Mouse (Mus musculus) midbrain, embryonic 13.5 days (tissue): Measurements from ENCODE around the gene Ccdc24. TPM values are rescaled to one million over a fixed set of nuclear protein-coding genes. Genes with fewer than 3 reads are reported as not detected.

Source experiments
- ATAC-seq: fragments of 200-750 bp; cut with Nextera tagmentation; 2 replicates; pipeline ENCODE4 v1.8.0; 2017; ENCODE audit warnings: mild to moderate bottlenecking, moderate TSS enrichment, moderate library complexity
- H3K27ac ChIP-seq: fragments of 300-500 bp; sonication (generic); 2 replicates; pipeline ENCODE4 v1.5.1; 2015; ENCODE audit warnings: inconsistent platforms, mild to moderate bottlenecking, moderate library complexity
- H3K27me3 ChIP-seq: fragments of 300-500 bp; sonication (generic); 2 replicates; pipeline ENCODE4 v1.6.1; 2015; ENCODE audit warnings: mild to moderate bottlenecking, inconsistent platforms
- H3K36me3 ChIP-seq: fragments of 300-500 bp; sonication (generic); 2 replicates; pipeline ENCODE4 v1.6.1; 2015; ENCODE audit warnings: mild to moderate bottlenecking, inconsistent platforms
- H3K4me1 ChIP-seq: fragments of 300-500 bp; sonication (generic); replicated peaks from 2 replicates; pipeline ENCODE4 v1.6.1; 2015; ENCODE audit warnings: inconsistent platforms
- H3K4me2 ChIP-seq: fragments of 300-500 bp; sonication (generic); replicated peaks from 2 replicates; pipeline ENCODE4 v1.6.1; 2015; ENCODE audit warnings: moderate library complexity, mild to moderate bottlenecking, inconsistent platforms
- H3K4me3 ChIP-seq: fragments of 300-500 bp; sonication (generic); replicated peaks from 2 replicates; pipeline ENCODE4 v1.5.1; 2015; ENCODE audit warnings: mild to moderate bottlenecking, inconsistent platforms
- H3K9ac ChIP-seq: fragments of 300-500 bp; sonication (generic); replicated peaks from 2 replicates; pipeline ENCODE4 v1.6.1; 2015; ENCODE audit warnings: mild to moderate bottlenecking, inconsistent platforms
- H3K9me3 ChIP-seq: fragments of 300-500 bp; sonication (generic); 2 replicates; pipeline ENCODE4 v1.6.1; 2016; ENCODE audit warnings: mild to moderate bottlenecking, inconsistent platforms
- WGBS: fragments of 180-500 bp; shearing (Covaris S2); methylation state at CpG from one replicate; pipeline ENCODE4 v1.1.7; 2015; 5-methylcytosine and 5-hydroxymethylcytosine counted together
- polyA plus RNA-seq: library from polyadenylated mRNA; unstranded; fragments of >200 nt; fragmentation: Nextera tagmentation; extraction: Ambion mirVana; gene quantifications from 2 replicates; pipeline ENCODE4 v1.2.1, GENCODE M21; 2015

Gene Ccdc24
- polyA plus RNA-seq, 1 experiment from 2014 or later: 3.4 TPM

- no peak for ATAC-seq
- 82% methylated on average over 5 of the region's 5 CpGs for WGBS
- no peaks in the 10 kb centered on the region for H3K27me3 ChIP-seq
Measured at GRCm38 (mm10) chr4:117816776-117817175, 55.6 kb downstream of the Ccdc24 start.

More at GRCm38 (mm10) chr4:117816776-117817175, 55.6 kb downstream of the Ccdc24 start:
- H3K4me3 ChIP-seq: no peak overlapping the region
- H3K9me3 ChIP-seq: no peaks in the 10 kb centered on the region
- H3K4me1 ChIP-seq: 0 out of 2 replicates have a peak, but pooled peaks cover 6% of the 10 kb centered on the region
- H3K9ac ChIP-seq: no peak overlapping the region
- no peak overlapping the region for H3K4me2 ChIP-seq
- H3K27ac ChIP-seq: no peak overlapping the region
- no peaks in the 10 kb centered on the region for H3K36me3 ChIP-seq

Other genes with a start within 250 kb of the Ccdc24 start
- gene Dmap1, start 190.3 kb downstream of the Ccdc24 start, polyA plus RNA-seq: 77.8 and 78.2 TPM in 2 replicates
- not detected in 2 replicates for gene Gm12845, start 148.1 kb downstream of the Ccdc24 start, polyA plus RNA-seq
- gene Klf17, start 106.9 kb downstream of the Ccdc24 start, polyA plus RNA-seq: not detected in 2 replicates
- gene Slc6a9, start 38.1 kb downstream of the Ccdc24 start, polyA plus RNA-seq: 14.9 and 16.1 TPM in 2 replicates
- 42.7 and 42.8 TPM in 2 replicates for gene B4galt2, start 10.9 kb upstream of the Ccdc24 start, polyA plus RNA-seq
- gene Atp6v0b, start 14.8 kb upstream of the Ccdc24 start, polyA plus RNA-seq: 458 and 469 TPM in 2 replicates
- gene Dph2, start 19.5 kb upstream of the Ccdc24 start, polyA plus RNA-seq: 26.0 and 26.1 TPM in 2 replicates
- gene Ipo13, start 42.4 kb upstream of the Ccdc24 start, polyA plus RNA-seq: 66.2 and 72.9 TPM in 2 replicates
- 0.30 TPM in 2 replicates for gene Artn, start 57.2 kb upstream of the Ccdc24 start, polyA plus RNA-seq